Mouse (Mus musculus) midbrain, embryonic 14.5 days (tissue): ENCODE measurements at regions not wholly inside any gene's neighbourhood (a gene's known extent, or its start where the extent isn't known, plus 50 kb on each side); places are given as distances from the start of the nearest gene placed in this dataset.
A peak's percentile ranks its signal among the peaks of the same experiment; 100 is the strongest.

ENCODE experiments used
- ATAC-seq: fragments of 200-750 bp; cut with Nextera tagmentation; 2 replicates; pipeline ENCODE4 v1.8.0; 2017; ENCODE audit warnings: moderate number of reproducible peaks, moderate library complexity; ENCODE audit not compliant: low FRiP score, low TSS enrichment
- DNase-seq: peaks from one replicate; pipeline ENCODE4 v3.0.0-alpha.2; 2015
- H3K27ac ChIP-seq: fragments of 300-500 bp; sonication (generic); replicated peaks from 2 replicates; pipeline ENCODE4 v1.5.1; 2014; ENCODE audit warnings: mild to moderate bottlenecking, low read depth, low read length, moderate library complexity
- H3K27me3 ChIP-seq: fragments of 300-500 bp; sonication (generic); 2 replicates; pipeline ENCODE4 v1.6.1; 2014; ENCODE audit warnings: low read length, control low read depth, mixed read lengths; ENCODE audit not compliant: control insufficient read depth, insufficient read depth
- H3K36me3 ChIP-seq: fragments of 300-500 bp; sonication (generic); 2 replicates; pipeline ENCODE4 v1.6.1; 2014; ENCODE audit warnings: low read length, control low read depth; ENCODE audit not compliant: control insufficient read depth, insufficient read depth
- H3K4me1 ChIP-seq: fragments of 300-500 bp; sonication (generic); 2 replicates; pipeline ENCODE4 v1.6.1; 2014; ENCODE audit warnings: mild to moderate bottlenecking, antibody characterized with exemption, low read length, control low read depth; ENCODE audit not compliant: control insufficient read depth, insufficient read depth
- H3K4me2 ChIP-seq: fragments of 300-500 bp; sonication (generic); 2 replicates; pipeline ENCODE4 v1.6.1; 2014; ENCODE audit warnings: mild to moderate bottlenecking, low read length, moderate library complexity
- H3K4me3 ChIP-seq: fragments of 300-500 bp; sonication (generic); replicated peaks from 2 replicates; pipeline ENCODE4 v1.5.1; 2014; ENCODE audit warnings: low read depth, low read length
- H3K9ac ChIP-seq: fragments of 300-500 bp; sonication (generic); replicated peaks from 2 replicates; pipeline ENCODE4 v1.6.1; 2014; ENCODE audit warnings: mild to moderate bottlenecking, low read length, moderate library complexity
- H3K9me3 ChIP-seq: fragments of 300-500 bp; sonication (generic); 2 replicates; pipeline ENCODE4 v1.6.1; 2016; ENCODE audit warnings: low read length, control low read depth, mixed read lengths; ENCODE audit not compliant: control insufficient read depth
- WGBS: fragments of 180-500 bp; shearing (Covaris S2); extraction: QIAGEN DNeasy Blood & Tissue Kit; methylation state at CpG from one replicate; pipeline ENCODE4 v1.1.7; 2014; 5-methylcytosine and 5-hydroxymethylcytosine counted together

DNA sequence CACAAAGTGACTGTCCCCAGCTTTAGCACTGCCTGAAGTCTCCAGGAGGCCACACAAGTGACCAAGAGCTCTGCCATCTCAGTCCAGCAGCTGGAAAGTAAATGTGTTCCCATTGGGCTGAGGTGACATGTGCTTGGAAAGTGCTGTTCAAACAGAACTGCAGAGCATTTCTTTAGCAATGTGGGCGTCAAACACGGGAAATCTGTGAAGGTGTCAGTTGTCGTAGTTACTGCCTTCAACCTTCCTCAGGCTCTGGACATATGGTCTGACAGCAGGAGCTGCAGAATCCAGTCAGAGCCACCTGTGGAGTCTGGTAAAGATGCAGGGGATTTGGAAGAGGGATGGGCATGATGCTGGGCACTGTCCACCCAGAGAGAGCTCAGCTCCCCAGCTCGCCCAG lies 158.0 kb downstream of the Matn1 start:
- DNase-seq (no peak), ATAC-seq (no peak)
- H3K27ac ChIP-seq: no peak overlapping the region
- H3K9me3 ChIP-seq: no peaks in the 10 kb centered on the region
- H3K9ac ChIP-seq: no peak overlapping the region
- H3K4me1 ChIP-seq: peaks cover 4% of the 10 kb centered on the region; the same call in 1 of the 2 replicates
- 83% methylated on average over 4 of the region's 4 CpGs for WGBS
- H3K36me3 ChIP-seq: no peaks in the 10 kb centered on the region
- H3K4me2 ChIP-seq: no peak overlapping the region
- H3K4me3 ChIP-seq: no peak overlapping the region
- no peaks in the 10 kb centered on the region for H3K27me3 ChIP-seq

DNA sequence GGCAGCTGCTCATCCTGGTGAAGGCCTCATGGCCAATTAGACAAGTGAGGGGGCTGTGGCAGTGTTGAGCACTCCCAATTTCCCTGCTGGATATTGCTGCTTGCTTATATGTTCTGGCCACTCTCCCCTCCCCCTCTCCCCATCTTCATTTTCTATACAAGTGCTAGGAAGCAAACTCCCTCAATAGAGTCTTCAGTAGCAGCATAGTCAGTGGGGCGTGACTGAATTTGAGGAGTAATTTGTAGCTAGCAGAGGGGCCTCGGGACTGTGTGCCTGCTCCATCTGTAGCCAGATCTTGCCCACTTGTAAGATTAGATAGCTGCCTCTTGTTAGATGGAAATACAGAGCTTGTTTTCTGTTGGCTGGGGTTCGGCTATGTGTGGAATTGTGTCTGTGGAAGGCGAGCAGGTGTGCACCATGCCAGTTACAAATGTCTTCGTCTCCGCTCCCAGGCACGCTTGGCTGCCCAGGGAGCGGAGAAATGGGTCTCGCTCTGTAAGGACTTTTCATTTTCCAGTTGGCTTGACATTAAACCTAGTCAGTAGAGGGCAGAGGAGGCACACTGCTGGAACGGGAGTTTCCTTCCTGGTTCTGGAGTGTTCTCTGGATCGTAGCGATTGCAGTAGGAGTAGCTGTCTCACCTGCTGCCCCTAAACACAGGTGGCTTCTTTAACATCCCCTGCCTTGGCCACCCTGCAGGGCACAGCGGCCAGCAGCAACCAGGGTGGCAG lies 163.1 kb downstream of the Matn1 start:
- H3K4me1 ChIP-seq: no peaks in the 10 kb centered on the region; the same call in 1 of the 2 replicates
- H3K4me3 ChIP-seq: no peak overlapping the region
- H3K9me3 ChIP-seq: no peaks in the 10 kb centered on the region
- WGBS: 38% methylated on average over 13 of the region's 13 CpGs
- no peak overlapping the region for H3K9ac ChIP-seq
- DNase-seq (peak; percentile 65), ATAC-seq (no peak)
- no peaks in the 10 kb centered on the region for H3K36me3 ChIP-seq
- no peak overlapping the region for H3K27ac ChIP-seq
- no peaks in the 10 kb centered on the region for H3K27me3 ChIP-seq
- no peak overlapping the region for H3K4me2 ChIP-seq

GRCm38 (mm10) chr4:131112536-131112935 lies 168.4 kb downstream of the Matn1 start:
- no peak for ATAC-seq
- WGBS: 74% methylated on average over 6 of the region's 6 CpGs
- Histone ChIP-seq H3K4me3 (no peak overlapping the region), H3K4me1 (no peaks in the 10 kb centered on the region; the same call in 1 of the 2 replicates), H3K36me3 (no peaks in the 10 kb centered on the region), H3K27ac (no peak overlapping the region), H3K4me2 (no peak overlapping the region), H3K27me3 (no peaks in the 10 kb centered on the region), H3K9me3 (no peaks in the 10 kb centered on the region), H3K9ac (no peak overlapping the region)
- DNase-seq: no peak

DNA sequence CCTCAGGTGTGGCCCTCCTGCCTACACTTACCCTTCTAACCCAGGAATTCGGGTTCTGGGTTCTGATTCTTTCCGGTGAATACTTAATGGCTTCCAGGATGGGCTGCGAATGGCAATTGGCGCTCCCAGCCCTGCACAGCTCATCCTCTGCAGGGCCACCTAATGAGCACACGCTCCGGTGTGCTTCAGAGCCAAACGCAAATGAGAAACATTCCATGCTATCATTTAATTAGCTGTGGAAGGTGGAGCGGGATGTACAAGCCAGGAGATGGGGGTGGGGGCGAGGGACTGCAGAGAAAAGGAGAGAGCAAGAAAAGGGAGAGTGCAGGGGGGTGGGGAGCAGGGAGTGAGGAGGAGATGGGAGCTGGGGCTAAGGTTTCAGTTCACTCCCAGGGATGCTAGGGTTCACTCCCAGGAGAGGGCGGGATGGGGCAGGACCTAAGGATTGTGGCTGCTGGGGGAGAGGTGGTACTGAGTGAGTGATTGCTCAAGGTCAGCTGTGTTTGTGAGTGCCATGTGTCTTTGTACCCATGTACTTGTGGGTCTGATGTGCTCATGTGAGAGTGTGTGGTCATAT lies 169.6 kb downstream of the Matn1 start:
- H3K36me3 ChIP-seq: no peaks in the 10 kb centered on the region
- 33% methylated on average over 10 of the region's 10 CpGs for WGBS
- DNase-seq (peak; percentile 48), ATAC-seq (no peak)
- H3K4me3 ChIP-seq: no peak overlapping the region
- no peaks in the 10 kb centered on the region for H3K9me3 ChIP-seq
- H3K27ac ChIP-seq: no peak overlapping the region
- H3K9ac ChIP-seq: no peak overlapping the region
- H3K4me2 ChIP-seq: no peak overlapping the region
- H3K4me1 ChIP-seq: no peaks in the 10 kb centered on the region; the same call in 1 of the 2 replicates
- H3K27me3 ChIP-seq: no peaks in the 10 kb centered on the region

- H3K27me3 ChIP-seq: no peaks in the 10 kb centered on the region
- no peak overlapping the region for H3K4me3 ChIP-seq
- H3K27ac ChIP-seq: no peak overlapping the region
- H3K36me3 ChIP-seq: no peaks in the 10 kb centered on the region
- ATAC-seq (no peak), DNase-seq (peak; percentile 69)
- no peak overlapping the region for H3K9ac ChIP-seq
- H3K4me1 ChIP-seq: no peaks in the 10 kb centered on the region; the same call in 1 of the 2 replicates
- 14% methylated on average over 5 of the region's 5 CpGs for WGBS
- H3K9me3 ChIP-seq: no peaks in the 10 kb centered on the region
- no peak overlapping the region for H3K4me2 ChIP-seq
Measured at GRCm38 (mm10) chr4:131115247-131115646, 171.1 kb downstream of the Matn1 start.

DNA sequence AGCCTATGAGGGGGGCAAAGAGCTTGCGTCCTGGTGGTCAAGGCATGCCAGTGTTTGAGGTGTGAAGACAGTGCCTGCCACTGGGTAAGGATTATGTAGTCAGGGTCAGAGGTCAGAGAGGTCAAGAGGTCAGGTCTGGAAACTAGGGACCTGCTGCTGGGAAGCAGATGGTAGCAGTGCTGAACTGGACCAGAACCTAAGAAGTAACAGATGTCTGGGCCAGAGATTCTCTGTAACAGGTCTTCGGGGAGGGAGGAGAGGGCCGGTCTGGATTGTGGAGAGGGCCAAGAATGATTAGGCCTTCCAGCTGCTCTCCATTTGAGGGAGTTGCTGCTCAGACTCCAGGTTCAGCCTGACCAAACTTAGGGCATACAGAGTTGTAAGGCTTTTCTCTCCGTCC lies 174.4 kb downstream of the Matn1 start:
- ATAC-seq (no peak), DNase-seq (no peak)
- WGBS: 57% methylated on average over 4 of the region's 4 CpGs
- no peak overlapping the region for H3K4me3 ChIP-seq
- H3K36me3 ChIP-seq: no peaks in the 10 kb centered on the region
- H3K27ac ChIP-seq: no peak overlapping the region
- no peaks in the 10 kb centered on the region for H3K27me3 ChIP-seq
- H3K9me3 ChIP-seq: no peaks in the 10 kb centered on the region
- H3K4me2 ChIP-seq: no peak overlapping the region
- no peak overlapping the region for H3K9ac ChIP-seq
- no peaks in the 10 kb centered on the region for H3K4me1 ChIP-seq

GRCm38 (mm10) chr4:131119621-131120020 lies 175.4 kb downstream of the Matn1 start:
- Histone ChIP-seq H3K27me3 (no peaks in the 10 kb centered on the region), H3K27ac (no peak overlapping the region), H3K9ac (no peak overlapping the region), H3K4me1 (no peaks in the 10 kb centered on the region), H3K36me3 (no peaks in the 10 kb centered on the region), H3K4me2 (no peak overlapping the region), H3K9me3 (no peaks in the 10 kb centered on the region), H3K4me3 (no peak overlapping the region)
- WGBS: 91% methylated on average over 2 of the region's 2 CpGs
- ATAC-seq (no peak), DNase-seq (no peak)

DNA sequence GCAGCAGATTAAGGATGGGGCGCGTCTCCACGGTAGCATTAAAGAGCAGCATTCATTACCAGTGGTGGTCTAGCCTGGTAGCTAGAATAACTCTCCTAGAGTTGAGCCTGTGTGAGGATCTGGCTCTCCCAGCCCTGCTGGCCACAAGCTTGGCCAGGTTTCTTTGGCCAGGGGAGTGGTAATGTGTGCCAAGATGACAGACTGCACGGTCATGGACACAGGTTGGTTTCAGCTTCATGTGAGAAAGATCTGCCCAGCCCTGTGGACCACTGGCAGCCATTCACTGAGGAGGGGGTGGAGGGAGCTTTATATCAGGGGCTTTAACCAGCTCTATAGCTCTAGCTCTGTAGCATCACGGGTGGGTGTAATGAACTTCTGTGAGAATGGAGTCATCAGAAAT lies 176.5 kb downstream of the Matn1 start:
- WGBS: 85% methylated on average over 5 of the region's 5 CpGs
- Histone ChIP-seq H3K27me3 (no peaks in the 10 kb centered on the region), H3K4me1 (no peaks in the 10 kb centered on the region), H3K9me3 (no peaks in the 10 kb centered on the region), H3K36me3 (no peaks in the 10 kb centered on the region), H3K4me3 (no peak overlapping the region), H3K4me2 (no peak overlapping the region), H3K9ac (no peak overlapping the region), H3K27ac (no peak overlapping the region)
- DNase-seq (no peak), ATAC-seq (no peak)

DNA sequence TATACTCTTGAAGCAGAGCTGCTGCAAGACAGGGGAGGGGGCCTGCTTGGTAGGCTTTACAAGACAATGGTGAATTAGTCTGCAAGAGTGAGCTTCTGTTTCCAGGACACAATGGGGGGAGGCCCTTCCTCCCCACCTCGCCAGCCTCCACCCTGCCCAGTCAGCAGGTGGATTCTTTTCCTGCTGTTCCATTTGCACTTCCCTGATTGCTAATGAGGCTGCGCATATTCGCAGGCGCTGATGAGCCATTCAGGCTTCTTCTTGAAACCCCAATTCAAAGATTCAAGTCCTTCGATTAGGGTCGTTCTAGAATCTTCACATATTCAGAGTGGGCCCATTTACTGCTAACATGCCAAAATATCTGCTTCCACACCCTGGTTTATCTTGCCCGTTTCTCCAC lies 181.8 kb downstream of the Matn1 start:
- H3K4me2 ChIP-seq: no peak overlapping the region
- 38% methylated on average over 7 of the region's 7 CpGs for WGBS
- H3K36me3 ChIP-seq: no peaks in the 10 kb centered on the region
- no peak overlapping the region for H3K9ac ChIP-seq
- DNase-seq (no peak), ATAC-seq (no peak)
- no peaks in the 10 kb centered on the region for H3K9me3 ChIP-seq
- no peak overlapping the region for H3K4me3 ChIP-seq
- no peak overlapping the region for H3K27ac ChIP-seq
- H3K4me1 ChIP-seq: 0 out of 2 replicates have a peak, but pooled peaks cover 4% of the 10 kb centered on the region
- H3K27me3 ChIP-seq: no peaks in the 10 kb centered on the region
